Mouse (Mus musculus): ENCODE results near the gene Cdc42bpg. TPM values are rescaled to one million over a fixed set of nuclear protein-coding genes. Genes with fewer than 3 reads are reported as not detected.
"Not testable (repeated sequence)": the region's sequence is repeated elsewhere in the genome, so short reads cannot be mapped to it uniquely, and the experiment has no call there.

Gene Cdc42bpg
- polyA plus RNA-seq, 1 experiment: 2.5 TPM

DNA sequence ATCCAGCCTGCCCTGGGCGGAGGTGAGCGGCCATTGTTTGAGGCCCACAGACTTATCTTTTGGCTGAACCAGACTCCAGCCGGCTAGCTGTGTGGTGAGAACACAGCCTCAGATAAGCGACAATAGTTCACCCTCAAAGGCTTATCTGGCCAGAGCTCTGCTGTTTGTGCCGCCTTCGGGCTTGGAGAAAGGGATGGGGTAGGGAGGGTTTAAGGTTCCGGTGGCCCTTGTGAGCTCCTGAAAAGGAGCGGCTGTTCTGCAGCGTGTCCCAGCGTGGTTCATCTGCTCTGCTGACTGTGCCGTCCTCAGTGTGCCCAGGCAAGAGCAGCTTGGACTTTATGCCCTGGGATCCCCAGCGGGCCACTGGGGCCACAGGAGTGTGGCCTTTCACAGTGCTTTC, 21.8 kb upstream of the Cdc42bpg start:
- peaks cover 60% of the 10 kb centered on the region for H3K4me1 ChIP-seq (ENCODE audit: control insufficient read depth, insufficient read depth, insufficient read length, low read length)

DNA sequence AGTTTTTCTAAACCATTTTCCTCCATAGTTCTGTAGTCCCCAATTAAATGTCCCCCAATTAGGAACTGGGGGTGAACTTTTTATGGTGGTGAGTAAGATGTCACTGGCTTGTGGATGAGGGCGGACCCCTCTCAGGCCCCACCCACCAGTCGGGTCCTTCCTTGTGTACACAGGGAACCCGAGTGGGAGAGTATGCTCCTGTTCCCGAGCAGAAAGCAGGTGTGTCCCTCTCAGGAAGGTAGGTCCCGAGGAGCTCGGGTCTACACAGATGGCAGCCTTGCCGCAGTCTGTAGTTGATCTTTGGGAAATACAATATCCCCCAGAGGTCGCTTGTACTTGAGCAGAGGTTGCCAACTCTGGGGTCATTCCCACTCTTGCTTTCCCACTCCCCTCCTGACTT, 21.0 kb upstream of the Cdc42bpg start:
- Histone ChIP-seq H3K27ac (replicated peaks; ENCODE audit: low read depth, low read length) (peak overlapping the region; percentile 93), H3K4me1 (ENCODE audit: control insufficient read depth, insufficient read depth, insufficient read length, low read length) (peaks cover 64% of the 10 kb centered on the region), H3K4me3 (ENCODE audit: insufficient read depth, low read depth, low read length) (no peak overlapping the region)

More for the DNA sequence above, 21.8 kb upstream of the Cdc42bpg start:
- H3K27ac ChIP-seq (replicated peaks; ENCODE audit: low read depth, low read length): peak overlapping the region; percentile 93
- H3K4me3 ChIP-seq (ENCODE audit: insufficient read depth, low read depth, low read length): no peak overlapping the region

DNA sequence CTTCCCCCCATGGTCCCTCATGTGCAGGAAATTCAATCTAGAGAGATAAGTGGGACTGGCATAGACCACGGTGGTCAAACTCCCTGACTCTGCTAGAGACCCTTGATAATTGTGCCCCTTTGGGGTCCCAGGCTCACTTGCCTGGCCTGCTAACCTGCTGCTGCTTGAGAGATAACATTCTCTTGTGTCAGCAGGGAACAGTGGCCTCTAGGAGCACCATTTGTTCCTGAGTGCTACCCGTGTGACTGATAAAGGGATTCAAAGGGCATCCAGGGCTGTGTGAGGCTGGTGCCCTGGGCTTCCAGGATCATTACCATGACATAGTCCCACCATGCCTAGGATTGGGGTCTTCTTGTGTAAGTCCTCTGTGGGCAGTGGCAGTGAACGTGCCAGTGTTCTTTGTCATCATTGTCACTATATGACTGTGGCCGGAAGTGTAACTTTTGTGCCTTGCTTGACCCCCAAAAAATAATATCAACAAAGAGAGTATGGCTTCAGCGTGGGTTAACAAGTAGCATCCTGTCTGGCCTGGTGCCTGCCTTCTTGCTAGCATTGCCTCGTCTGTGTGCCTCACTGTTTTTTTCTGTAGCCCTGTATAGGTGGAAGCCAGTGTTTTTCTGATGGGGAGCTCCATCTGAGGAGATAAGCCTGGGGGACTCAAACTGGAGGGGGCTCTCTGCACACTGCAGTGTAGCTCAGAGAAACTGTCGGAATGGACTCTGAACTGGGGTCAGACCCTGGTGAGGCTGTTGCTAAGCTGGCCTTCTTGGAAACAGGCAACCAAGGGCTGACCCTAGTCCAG, 20.4 kb upstream of the Cdc42bpg start:
- H3K27ac ChIP-seq (replicated peaks; ENCODE audit: low read depth, low read length): peak overlapping the region; percentile 93
- peaks cover 61% of the 10 kb centered on the region for H3K4me1 ChIP-seq (ENCODE audit: control insufficient read depth, insufficient read depth, insufficient read length, low read length)
- H3K4me3 ChIP-seq (ENCODE audit: insufficient read depth, low read depth, low read length): no peak overlapping the region

DNA sequence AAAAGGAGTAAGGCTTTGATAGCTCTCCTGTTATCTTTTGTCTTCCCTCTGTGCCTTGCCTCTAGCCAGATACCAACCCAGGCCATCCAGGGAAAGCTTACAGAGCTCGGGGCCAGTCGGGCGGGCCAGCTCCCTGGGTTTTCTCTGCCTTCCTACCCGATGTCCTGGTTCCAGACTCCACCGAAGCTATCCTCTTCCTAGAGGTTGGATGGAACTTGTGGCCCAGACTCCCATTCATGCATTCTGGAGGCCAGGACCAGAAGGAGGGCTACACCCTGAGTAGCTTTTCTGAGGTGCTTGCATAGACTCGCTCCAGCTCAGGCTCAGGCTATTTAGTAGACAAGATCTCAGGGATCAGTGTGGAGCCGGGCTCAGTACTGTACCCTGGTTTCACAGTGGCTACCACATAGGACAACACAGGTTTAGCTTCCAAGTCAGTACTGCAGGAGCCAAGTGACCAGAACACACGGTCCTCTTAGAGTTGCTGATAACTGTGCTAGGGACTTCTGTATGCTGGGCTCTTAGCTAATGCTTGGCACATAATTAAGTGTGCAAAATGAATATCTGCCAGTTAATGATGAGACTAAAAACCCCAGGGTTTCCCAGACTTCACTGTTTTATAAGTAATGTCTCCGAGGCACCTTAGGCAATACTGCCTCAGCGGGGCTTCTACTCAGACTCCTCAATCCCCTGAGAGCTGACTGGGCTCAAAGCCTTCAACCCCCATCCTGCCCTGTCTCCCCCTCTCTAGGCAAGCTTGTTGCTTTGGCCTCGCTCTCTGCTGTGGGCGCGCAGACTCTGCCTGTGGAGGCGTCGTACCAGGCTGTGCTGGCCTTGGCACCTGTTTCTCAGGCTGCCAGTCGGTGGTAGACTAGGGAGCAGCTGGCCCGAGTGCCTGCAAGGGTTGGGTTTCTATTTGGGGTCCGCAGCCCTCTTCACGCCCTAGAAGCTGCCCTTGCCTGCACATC, 19.5 kb upstream of the Cdc42bpg start:
- H3K4me3 ChIP-seq (ENCODE audit: insufficient read depth, low read depth, low read length): no peak overlapping the region
- peak overlapping the region; percentile 93 for H3K27ac ChIP-seq (replicated peaks; ENCODE audit: low read depth, low read length)
- peaks cover 60% of the 10 kb centered on the region for H3K4me1 ChIP-seq (ENCODE audit: control insufficient read depth, insufficient read depth, insufficient read length, low read length)

DNA sequence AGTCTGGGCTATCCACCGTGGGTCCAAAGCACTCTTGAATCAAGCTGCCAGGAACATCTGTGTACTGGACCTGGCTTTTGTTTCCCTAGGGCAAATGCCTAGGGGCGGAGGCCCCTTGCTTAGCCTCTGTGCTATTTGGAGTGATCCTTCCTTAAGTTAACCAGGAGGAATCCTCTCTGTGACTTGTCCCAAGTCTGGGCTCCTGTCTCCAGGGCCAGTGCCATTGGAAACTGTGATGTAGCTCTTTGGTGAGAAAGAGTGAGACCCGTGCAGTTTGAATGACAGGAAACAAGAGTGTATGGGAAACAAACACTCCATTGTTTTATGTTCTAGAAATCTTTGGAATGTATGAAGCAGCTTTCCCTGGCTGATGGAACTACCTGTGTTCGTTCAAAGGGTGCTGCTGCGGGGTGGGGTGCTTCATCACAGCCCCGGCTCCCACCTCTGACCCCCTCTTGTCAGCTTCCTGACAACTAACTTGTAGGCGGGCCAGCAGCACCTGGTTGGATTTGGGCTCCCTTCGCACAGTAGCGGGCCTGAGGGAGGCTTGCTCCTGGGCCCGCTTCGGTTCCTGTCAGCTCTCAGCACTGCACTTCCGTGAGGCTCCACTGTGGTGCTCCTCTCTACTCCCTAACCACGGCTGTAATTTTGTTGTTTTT, 17.9 kb upstream of the Cdc42bpg start:
- peak overlapping the region; percentile 93 for H3K27ac ChIP-seq (replicated peaks; ENCODE audit: low read depth, low read length)

GRCm38 (mm10) chr19:6289696-6290238, 16.5 kb upstream of the Cdc42bpg start:
- peaks cover 72% of the 10 kb centered on the region for H3K4me1 ChIP-seq (ENCODE audit: control insufficient read depth, insufficient read depth, insufficient read length, low read length)
- H3K4me3 ChIP-seq (ENCODE audit: insufficient read depth, low read depth, low read length): no peak overlapping the region
- peak overlapping the region; percentile 87 for H3K27ac ChIP-seq (replicated peaks; ENCODE audit: low read depth, low read length)

More for the DNA sequence above, 17.9 kb upstream of the Cdc42bpg start:
- Histone ChIP-seq H3K4me1 (ENCODE audit: control insufficient read depth, insufficient read depth, insufficient read length, low read length) (peaks cover 71% of the 10 kb centered on the region), H3K4me3 (ENCODE audit: insufficient read depth, low read depth, low read length) (no peak overlapping the region)

DNA sequence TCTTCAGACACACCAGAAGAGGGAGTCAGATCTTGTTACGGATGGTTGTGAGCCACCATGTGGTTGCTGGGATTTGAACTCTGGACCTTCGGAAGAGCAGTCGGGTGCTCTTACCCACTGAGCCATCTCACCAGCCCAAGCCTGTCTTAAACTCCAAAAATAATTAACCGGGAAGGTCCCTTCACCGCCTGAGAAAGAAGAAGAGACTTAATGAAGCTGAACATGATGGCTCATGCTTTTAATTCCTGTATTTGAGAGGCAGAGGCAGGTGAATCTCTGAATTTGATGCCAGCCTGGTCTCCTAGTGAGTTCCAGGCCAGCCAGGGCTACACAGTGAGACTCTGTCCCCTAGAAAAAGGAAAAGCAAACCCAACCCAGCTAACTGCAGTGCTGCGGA, 15.5 kb upstream of the Cdc42bpg start:
- H3K27ac ChIP-seq (replicated peaks; ENCODE audit: low read depth, low read length): peak overlapping the region; percentile 70
- not testable (repeated sequence) for H3K4me3 ChIP-seq (ENCODE audit: insufficient read depth, low read depth, low read length)
- H3K4me1 ChIP-seq (ENCODE audit: control insufficient read depth, insufficient read depth, insufficient read length, low read length): peaks cover 73% of the 10 kb centered on the region

- Histone ChIP-seq H3K27ac (replicated peaks; ENCODE audit: low read depth, low read length) (peak overlapping the region; percentile 70), H3K4me3 (ENCODE audit: insufficient read depth, low read depth, low read length) (peak overlapping the region; percentile 0; the same call in 1 of the 2 replicates)
Measured at GRCm38 (mm10) chr19:6291117-6291781, 15.0 kb upstream of the Cdc42bpg start.

GRCm38 (mm10) chr19:6292262-6292661, 14.0 kb upstream of the Cdc42bpg start:
- peak overlapping the region; percentile 70 for H3K27ac ChIP-seq (replicated peaks; ENCODE audit: low read depth, low read length)
- H3K4me1 ChIP-seq (ENCODE audit: control insufficient read depth, insufficient read depth, insufficient read length, low read length): peaks cover 74% of the 10 kb centered on the region
- H3K4me3 ChIP-seq (ENCODE audit: insufficient read depth, low read depth, low read length): no peak overlapping the region

More at GRCm38 (mm10) chr19:6291117-6291781, 15.0 kb upstream of the Cdc42bpg start:
- peaks cover 73% of the 10 kb centered on the region for H3K4me1 ChIP-seq (ENCODE audit: control insufficient read depth, insufficient read depth, insufficient read length, low read length)

DNA sequence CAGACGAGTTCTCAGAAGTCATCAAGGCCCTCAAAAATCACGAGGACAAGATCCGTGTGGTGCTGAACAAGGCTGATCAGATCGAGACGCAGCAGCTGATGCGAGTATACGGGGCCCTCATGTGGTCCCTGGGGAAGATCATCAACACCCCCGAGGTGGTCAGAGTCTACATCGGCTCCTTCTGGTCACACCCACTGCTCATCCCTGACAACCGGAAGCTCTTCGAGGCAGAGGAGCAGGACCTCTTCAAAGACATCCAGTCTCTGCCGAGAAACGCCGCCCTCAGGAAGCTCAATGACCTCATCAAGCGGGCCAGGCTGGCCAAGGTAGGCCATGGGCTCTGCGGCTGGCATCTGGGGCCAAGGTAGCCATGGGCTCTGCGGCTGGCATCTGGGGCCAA, 12.0 kb upstream of the Cdc42bpg start:
- Histone ChIP-seq H3K4me3 (ENCODE audit: insufficient read depth, low read depth, low read length) (no peak overlapping the region), H3K27ac (replicated peaks; ENCODE audit: low read depth, low read length) (0 out of 2 replicates have a peak overlapping the region, but pooled peaks have one; percentile 16), H3K4me1 (ENCODE audit: control insufficient read depth, insufficient read depth, insufficient read length, low read length) (peaks cover 77% of the 10 kb centered on the region)

GRCm38 (mm10) chr19:6296551-6297210, 9.6 kb upstream of the Cdc42bpg start:
- Histone ChIP-seq H3K4me3 (ENCODE audit: insufficient read depth, low read depth, low read length) (no peak overlapping the region), H3K4me1 (ENCODE audit: control insufficient read depth, insufficient read depth, insufficient read length, low read length) (peaks cover 82% of the 10 kb centered on the region), H3K27ac (replicated peaks; ENCODE audit: low read depth, low read length) (peak overlapping the region; percentile 97)

GRCm38 (mm10) chr19:6297641-6298040, 8.6 kb upstream of the Cdc42bpg start:
- Histone ChIP-seq H3K27ac (replicated peaks; ENCODE audit: low read depth, low read length) (peak overlapping the region; percentile 97), H3K4me1 (ENCODE audit: control insufficient read depth, insufficient read depth, insufficient read length, low read length) (peaks cover 81% of the 10 kb centered on the region)

GRCm38 (mm10) chr19:6299003-6299402, 7.3 kb upstream of the Cdc42bpg start:
- H3K4me3 ChIP-seq (ENCODE audit: insufficient read depth, low read depth, low read length): no peak overlapping the region
- H3K27ac ChIP-seq (replicated peaks; ENCODE audit: low read depth, low read length): peak overlapping the region; percentile 97
- peaks cover 88% of the 10 kb centered on the region for H3K4me1 ChIP-seq (ENCODE audit: control insufficient read depth, insufficient read depth, insufficient read length, low read length)

More at GRCm38 (mm10) chr19:6297641-6298040, 8.6 kb upstream of the Cdc42bpg start:
- no peak overlapping the region for H3K4me3 ChIP-seq (ENCODE audit: insufficient read depth, low read depth, low read length)

All from brown adipose tissue, adult 24 weeks (tissue).